Mouse (Mus musculus): Measurements from ENCODE around the gene Gp6.
"Not testable (repeated sequence)": the region's sequence is repeated elsewhere in the genome, so short reads cannot be mapped to it uniquely, and the experiment has no call there.

The Gp6 gene

DNA sequence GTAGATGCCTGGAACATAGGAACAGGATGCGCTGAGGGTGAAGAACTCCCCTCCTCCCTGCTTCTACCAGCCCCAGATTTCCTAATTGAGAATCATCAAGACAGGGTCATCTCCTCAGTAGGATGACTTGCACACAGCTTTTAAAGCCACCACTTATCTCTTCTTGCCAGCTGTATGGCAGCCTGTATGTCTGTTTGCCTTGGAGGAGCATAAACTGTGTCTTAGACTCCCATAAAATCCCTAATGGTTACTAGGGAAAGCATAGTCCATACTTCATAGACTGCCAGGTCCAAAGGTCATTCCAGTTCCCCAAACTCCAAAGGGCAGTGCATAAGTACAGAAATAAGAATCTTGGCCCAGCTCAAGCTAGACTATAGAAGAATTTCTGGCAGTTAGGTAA lies at the start of gene Gp6:
Gene Gp6 (minus strand): TSS at position 15 of the 400 bp plus-strand sequence.
- DNase-seq = no peak

DNA sequence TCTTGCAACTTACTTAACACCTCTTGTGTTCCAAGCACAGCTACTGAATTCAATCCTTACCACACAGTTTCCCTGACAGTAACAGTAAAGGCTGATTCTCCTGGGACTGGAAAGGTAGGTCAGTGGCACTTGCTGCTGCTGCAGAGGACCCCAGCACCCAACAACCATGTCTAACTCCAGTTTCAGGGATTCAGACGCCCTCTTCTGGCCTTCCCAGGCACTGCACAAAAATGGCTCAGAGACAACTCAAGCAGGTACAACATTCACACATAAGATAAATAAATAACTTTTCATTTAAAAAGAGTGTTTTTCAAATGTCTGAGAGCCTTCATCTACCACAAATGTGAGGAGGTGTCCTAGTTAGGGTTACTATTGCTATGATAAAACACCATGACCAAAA lies 49.6 kb upstream of the Gp6 start:
- DNase-seq = no peak

DNA sequence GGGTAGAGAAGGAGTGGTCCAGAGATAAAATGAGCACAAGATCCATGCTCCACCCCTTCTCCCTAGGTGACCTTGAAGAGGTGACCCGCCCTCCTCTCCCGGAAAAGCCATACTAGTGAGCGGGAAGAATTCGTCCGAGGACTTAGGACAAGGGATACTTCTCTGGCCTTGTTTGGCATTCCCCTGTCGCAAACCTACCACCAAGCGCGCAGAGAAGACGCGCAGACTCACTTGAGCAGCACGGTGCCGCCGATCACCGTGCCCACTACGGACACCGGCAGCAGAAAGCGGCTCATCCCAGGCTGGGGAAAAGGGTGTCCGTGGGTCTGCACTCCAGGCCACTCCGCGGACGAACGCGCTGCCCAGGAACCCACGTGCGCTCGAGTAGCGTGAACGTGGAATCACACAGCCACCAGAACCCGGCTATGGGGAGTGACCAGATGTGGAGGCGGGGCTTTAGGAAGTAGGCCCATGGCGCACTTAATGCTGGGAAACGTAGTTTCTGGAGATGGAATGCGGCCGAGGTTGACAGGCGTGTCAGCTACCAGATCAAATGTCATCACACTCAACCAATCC lies 47.8 kb upstream of the Gp6 start, which contains the start of gene Rdh13:
Gene Rdh13 (minus strand): TSS at position 434 of the 576 bp plus-strand sequence.
- DNase-seq = peak; percentile 84

DNA sequence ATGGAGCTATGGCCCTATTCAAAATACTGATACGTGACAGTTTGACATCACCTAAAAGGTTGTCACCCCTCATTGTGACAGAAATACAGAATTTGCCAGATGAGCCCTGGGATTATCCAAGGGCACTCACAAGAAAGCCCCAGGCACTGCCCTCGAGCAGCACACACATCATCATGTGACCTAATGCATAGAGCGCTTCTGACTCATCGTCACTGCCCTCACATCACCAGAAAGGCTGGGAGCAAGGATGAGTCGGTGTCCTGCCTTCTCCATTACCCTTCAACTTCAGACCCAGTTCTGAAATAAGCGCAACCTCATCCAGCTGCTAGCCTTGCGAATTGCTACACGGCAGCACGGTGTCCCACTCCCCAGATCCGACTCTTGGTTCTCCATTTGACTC lies 43.0 kb upstream of the Gp6 start:
- DNase-seq = no peak

DNA sequence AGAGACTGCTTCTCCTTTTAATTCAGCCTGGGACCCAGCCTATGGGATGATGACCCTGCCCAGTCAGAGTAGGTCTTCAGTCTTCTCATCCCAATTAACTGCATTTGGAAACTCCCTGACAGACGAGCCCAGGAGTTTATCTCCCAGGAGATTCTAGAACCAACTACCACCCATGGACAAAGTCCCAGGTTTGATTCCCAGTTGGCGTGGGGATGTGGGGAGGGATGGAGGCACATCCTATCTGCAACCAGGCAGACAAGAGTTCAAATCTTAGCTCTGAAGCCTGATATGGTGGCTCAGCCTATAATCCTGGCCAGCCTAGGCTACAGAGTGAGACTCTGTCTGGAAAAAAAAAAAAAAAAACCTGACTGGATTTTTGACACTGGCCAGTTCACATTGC lies 40.2 kb upstream of the Gp6 start:
- no peak for DNase-seq

DNA sequence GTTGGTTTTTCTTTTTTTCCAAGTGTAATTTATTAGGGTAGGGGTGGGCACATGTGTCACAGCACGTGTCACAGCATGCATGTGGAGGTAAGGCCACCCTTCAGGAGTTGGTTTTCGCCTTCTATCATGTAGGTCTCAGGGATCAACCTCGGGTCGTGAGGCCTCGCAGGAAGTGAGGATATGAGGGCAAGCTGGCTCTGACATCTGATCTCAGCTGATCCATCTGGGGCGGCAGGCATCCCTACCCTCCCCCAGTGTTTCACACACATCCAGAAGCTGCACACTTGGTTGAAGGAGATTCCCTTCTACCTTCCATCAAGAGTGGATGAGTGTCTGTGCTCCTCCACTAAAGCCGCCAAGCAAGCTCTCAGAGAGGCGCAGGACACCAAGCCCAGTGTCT lies 34.5 kb upstream of the Gp6 start:
- DNase-seq = no peak

DNA sequence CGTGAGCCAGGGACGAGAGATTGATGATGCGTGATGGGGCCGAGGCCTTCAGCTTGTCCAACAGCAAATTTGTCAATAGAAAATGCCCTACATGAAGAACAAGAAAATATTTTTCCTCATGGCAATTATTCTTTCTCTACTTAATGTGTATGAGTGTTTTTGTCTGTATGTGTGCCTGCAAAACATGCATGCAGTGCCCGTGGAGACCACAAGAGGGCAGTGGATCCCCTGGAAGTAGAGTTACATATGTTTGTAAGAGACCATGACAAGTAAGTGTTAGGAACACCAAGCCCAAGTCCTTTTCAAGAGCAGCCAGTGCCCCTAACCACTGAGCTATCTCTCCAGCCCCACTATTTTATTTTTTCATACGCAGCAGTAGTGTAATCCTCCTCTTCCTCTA lies 34.0 kb upstream of the Gp6 start:
- peak; percentile 81 for DNase-seq

DNA sequence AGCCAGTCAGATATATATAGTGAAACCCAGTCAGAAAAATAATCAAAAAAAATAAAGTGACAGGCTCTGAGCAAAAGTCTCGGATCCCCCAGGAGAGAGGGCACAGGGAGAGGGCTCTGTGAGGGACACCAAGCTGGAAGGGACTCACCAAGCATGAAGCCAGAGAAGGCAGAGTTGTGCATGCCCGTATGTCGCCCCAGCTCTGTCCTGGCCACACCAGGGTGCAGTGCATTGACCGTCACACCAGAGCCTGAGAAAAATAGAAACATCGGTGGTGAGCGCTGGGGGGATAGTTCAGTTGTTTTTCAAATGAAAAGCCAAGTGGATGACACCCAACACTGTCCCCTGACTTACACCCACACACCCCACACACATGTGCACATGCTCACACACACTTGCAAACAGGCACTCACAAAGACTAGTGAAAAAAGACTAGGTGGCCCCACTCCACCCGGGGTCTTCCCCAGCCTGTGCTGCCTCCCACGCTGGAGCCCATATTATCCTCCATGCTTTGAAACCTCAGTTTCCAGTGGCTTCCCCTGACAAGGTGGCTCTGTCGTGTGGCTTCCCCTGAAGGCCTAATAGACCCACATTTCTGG lies 32.8 kb upstream of the Gp6 start:
- no peak for DNase-seq

DNA sequence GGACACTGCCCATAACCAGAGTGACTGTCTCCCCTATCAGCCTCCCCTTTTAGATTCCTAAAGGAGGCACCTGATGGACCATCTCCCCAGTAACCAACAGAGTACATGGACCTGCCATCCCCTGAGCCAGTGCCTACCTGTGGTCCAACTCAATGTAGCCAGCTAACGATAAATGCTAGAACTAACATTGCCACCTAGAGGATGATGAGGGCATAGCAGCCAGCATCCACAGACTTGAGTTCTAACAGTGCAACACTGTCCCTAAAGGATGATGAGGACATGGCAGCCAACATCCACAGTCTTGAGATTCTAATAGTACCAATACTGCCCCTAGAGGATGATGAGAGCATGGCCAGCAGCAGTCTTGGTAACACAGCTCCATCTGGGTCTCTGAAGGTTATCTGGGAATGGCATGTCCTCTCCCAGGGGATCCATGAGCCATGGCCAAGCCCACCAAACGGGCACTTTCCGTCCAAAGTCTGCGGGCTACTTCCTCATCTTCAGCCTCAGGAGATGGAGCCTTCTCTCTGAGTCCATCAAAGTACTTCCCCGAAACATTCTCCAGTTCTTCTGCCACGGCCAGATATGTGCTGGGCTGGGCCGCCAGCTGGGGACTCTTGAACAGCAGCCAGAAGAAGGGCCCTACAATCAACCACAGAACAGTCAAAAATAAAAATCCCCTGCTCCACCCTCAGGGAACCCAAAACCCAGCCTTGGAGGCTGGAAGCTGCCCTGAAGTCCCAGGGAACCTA lies 29.8 kb upstream of the Gp6 start:
- DNase-seq = peak; percentile 88

DNA sequence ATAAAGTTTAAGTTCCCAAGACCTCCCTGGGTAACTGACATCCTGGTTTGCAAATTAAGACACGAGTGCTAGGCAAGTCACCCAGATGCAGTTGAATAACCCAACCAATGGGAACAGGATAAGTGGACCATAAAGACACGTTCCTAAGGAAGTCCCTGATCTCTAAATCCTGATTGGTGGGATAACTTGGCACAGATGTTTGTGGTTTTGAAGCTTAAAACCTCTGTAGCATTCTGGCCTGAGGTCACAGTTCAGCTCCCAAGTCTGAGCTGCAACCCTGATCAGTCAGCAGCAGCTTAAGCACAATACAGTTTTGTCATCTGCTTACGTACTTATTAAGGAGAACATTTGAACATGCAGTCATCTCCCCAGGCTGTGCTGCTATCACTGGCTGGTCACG lies 22.7 kb upstream of the Gp6 start:
- no peak for DNase-seq

DNA sequence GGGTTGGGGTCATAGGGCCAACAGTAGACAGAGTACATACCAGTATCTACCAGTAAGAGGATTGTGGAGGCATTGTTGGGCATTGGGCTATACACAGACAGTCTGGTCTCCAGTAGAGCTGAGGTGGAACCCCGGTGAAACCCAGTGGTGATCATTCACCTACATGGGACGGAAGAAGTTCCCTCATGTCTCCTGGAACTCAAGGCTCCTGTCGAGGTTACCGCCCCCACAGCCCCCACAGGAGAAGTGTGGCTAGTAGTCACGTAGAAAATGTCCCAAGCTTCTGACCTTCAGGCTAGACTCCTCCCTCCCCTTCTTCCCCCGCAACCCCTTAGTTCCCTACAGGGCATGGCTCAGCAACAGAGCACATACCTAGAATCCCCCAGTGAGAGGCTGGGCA lies 22.1 kb upstream of the Gp6 start:
- no peak for DNase-seq

DNA sequence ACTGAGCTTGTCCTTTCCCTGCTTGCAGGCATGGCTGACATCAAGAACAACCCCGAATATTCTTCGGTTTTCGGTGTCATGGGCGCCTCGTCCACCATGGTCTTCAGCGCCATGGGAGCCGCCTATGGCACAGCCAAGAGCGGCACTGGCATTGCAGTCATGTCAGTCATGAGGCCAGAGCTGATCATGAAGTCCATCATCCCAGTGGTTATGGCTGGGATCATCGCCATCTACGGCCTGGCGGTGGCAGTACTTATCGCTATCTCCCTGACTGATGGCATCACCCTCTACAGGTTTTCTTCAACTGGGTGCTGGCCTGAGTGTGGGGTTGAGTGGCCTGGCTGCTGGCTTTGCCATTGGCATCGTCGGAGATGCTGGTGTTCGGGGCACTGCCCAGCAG lies 14.9 kb upstream of the Gp6 start:
- DNase-seq = not testable (repeated sequence)

DNA sequence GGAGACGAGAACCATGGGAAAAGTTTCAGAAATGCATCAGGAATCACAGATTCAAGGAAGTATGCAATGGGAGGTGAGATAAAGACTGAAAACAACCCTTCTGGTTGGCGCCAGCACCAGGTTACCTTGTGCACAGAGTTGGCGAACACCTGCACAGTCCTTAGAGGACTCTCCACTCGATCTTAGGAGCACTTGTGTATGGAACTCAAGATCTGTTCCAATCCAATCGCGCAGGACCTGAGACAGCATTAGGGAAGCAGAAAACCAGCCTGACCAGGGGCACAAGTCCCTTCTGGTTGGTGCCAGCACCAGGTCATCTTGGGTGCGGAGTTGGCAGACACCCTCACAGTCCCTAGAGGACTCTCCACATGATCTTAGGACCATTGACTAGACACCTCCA lies 24.0 kb downstream of the Gp6 start:
- DNase-seq = no peak

DNA sequence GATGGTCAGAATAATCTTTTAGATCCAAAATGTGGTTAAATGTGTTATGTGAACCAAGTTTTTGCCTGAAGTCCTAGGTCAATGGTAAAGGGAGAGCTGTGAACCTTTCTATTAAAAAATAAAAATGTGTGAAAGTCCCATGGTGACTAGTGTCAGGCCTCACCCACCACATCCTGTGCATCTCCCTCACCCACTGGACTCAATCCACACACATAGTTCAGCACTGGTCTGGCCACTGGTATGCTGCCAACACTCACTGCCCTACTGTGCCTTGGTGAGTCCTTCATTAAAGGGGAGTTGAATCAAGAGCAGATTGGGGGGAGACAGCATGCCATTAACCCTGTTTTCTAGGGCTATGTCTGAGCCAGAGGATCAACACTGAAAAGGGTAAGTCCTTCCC lies 60.0 kb downstream of the Gp6 start, which contains the start of gene Ncr1:
Gene Ncr1 (plus strand): TSS at position 216 of the 400 bp plus-strand sequence.
- no peak for DNase-seq

DNA sequence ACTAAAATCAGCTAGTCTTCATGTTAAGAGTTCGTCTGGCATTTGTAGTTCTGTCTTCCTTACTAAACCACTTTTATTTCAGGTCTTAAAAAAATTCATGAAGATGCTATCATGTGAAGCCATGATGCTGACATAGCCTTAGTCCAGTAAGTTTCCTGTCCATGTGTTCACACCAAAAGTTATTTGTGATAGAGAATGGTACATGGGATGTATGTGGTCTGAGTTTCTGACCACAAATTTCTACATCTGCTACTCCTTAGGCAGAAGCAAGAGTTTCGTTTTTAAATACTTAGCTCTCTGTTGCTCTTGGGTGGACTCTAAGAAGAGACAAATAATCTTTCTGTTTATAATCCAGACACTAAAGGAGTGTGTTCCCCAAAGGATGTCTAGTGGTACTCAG lies 74.2 kb downstream of the Gp6 start:
- DNase-seq = no peak
